Comparison of ENCODE assay signal across 1 mouse cellular context in the genomic region with DNA sequence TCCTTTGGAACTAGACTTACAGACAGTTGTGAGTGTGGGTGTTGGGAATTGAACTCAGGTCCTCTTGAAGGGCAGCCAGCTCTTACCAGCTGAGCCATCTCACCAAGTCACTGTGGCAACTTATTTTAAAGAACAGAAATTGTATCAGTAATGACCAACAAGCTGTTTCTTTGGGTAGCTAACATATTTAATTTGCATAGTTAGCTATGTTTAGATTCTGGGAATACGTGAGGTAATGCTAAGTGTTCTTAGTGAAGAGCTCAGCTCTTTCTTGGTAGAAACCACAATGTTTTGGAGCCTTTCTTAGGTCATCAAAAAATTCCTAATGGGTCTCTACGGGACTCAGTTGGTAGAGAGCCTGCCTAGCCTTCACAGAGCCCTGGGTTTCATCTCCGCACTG.
A peak's percentile ranks its signal among the peaks of the same experiment; 100 is the strongest.
TF ChIP-seq lines count a peak whose summit lies in the region.

No protein-coding gene starts in this region.

TF ChIP-seq in CH12.LX, 34 proteins besides CTCF, POLR2A, EP300 and RAD21 (continued from another document):
- TF ChIP-seq MEF2A (IDR thresholded peaks at IDR 0.05; ENCODE audit: borderline replicate concordance, low read depth, low read length) (peak; percentile 91), TCF12 (IDR thresholded peaks at IDR 0.05; ENCODE audit: low read depth, low read length) (peak; percentile 50; the same call in 1 of the 2 replicates), JUND (conservative IDR thresholded peaks at IDR 0.05; ENCODE audit: low read depth, low read length) (peak; percentile 73), MXI1 (IDR thresholded peaks at IDR 0.05; ENCODE audit: low read depth, low read length) (no peak), RCOR1 (conservative IDR thresholded peaks at IDR 0.05; ENCODE audit: low read depth, low read length) (peak; percentile 28; the same call in 1 of the 2 replicates), JUN (IDR thresholded peaks at IDR 0.05; ENCODE audit: insufficient read depth, low read depth, low read length) (peak; percentile 86), CHD1 (IDR thresholded peaks at IDR 0.05; ENCODE audit: low read depth, low read length) (no peak), HCFC1 (IDR thresholded peaks at IDR 0.05; ENCODE audit: low read depth, low read length) (peak; percentile 43), CHD2 (IDR thresholded peaks at IDR 0.05; ENCODE audit: low read length) (0 out of 2 replicates have a peak, but pooled peaks have one; percentile 28), IRF4 (IDR thresholded peaks at IDR 0.05; ENCODE audit: low read depth, low read length) (peak; percentile 79), ZC3H11A (IDR thresholded peaks at IDR 0.05; ENCODE audit: low read depth, low read length) (no peak), MAX (IDR thresholded peaks at IDR 0.05; ENCODE audit: low read length) (no peak), TBP (conservative IDR thresholded peaks at IDR 0.05; ENCODE audit: low read depth, low read length) (peak; percentile 91), NRF1 (IDR thresholded peaks at IDR 0.05; ENCODE audit: low read depth, low read length) (no peak)
